Mouse (Mus musculus) kidney, adult 8-10 months (tissue): ENCODE data around the gene 1700028J19Rik.
"Not testable (repeated sequence)": the region's sequence is repeated elsewhere in the genome, so short reads cannot be mapped to it uniquely, and the experiment has no call there.

ENCODE experiments used
- DNase-seq, 2 experiments: peaks; one replicate each; pipeline ENCODE4 v3.0.0; 2022

1700028J19Rik gene

GRCm38 (mm10) chr7:44249248-44249647 lies 2.8 kb upstream of the 1700028J19Rik start:
- no peak for DNase-seq

- no peak for DNase-seq
Measured at GRCm38 (mm10) chr7:44247971-44248370, 1.5 kb upstream of the 1700028J19Rik start.

- DNase-seq: peak; percentile 38 to 44
Measured at GRCm38 (mm10) chr7:44246984-44247470, 532 bp upstream of the 1700028J19Rik start.

GRCm38 (mm10) chr7:44244080-44244479 lies 2.4 kb downstream of the 1700028J19Rik start:
- DNase-seq: no peak

GRCm38 (mm10) chr7:44241163-44241562 lies 5.3 kb downstream of the 1700028J19Rik start:
- no peak for DNase-seq

- no peak for DNase-seq
Measured at GRCm38 (mm10) chr7:44240712-44241111, 5.8 kb downstream of the 1700028J19Rik start.

GRCm38 (mm10) chr7:44239913-44240312 lies 6.6 kb downstream of the 1700028J19Rik start:
- no peak for DNase-seq

GRCm38 (mm10) chr7:44235909-44236308 lies 10.6 kb downstream of the 1700028J19Rik start, which contains the start of gene Gm36864:
Gene Gm36864 (plus strand): TSS chr7:44236177.
- no peak for DNase-seq

GRCm38 (mm10) chr7:44225076-44225475 lies 21.4 kb downstream of the 1700028J19Rik start, which contains the start of gene Klk1:
Gene Klk1 (plus strand): TSS chr7:44225360.
- peak; percentile 44 to 67 for DNase-seq

DNA sequence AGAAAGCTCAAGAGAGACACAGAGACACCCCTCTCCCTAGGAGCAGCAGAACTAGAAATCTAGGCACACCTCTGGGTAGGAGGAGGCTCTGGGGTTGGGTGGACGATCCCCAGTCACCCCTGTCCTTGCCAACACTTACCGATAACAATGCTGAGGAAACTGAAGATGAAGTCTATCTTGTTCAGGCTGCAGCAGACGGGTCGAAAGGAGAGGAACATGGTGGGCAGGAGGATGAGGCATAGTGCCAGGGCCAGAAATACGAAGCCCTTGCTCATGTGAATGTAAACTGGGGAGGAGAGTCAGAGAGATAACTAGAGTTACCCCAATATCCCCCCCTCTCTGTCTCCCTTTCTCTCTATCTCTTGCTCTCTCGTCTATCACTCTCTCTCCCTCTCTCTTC lies 24.2 kb downstream of the 1700028J19Rik start:
- not testable (repeated sequence) for DNase-seq

DNA sequence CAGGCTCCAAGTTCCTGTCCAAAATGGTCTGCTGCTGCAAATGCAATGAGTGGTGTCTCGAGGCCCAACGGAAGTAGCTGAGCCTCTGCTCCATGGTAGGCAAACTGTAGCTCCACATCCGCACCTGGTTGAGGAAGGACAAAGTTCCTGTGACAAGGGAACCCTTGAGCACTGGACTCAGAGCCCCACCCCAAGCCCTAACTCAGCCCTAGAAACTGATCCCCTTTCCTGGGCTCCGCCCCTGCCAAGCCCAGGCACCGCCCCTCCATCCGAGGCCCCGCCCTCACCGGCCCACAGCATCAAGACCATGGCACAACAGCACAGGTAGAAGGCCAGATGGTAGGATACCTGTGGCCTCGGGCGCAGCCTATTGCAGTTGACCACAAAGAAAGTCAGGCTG lies 24.9 kb downstream of the 1700028J19Rik start:
- DNase-seq: not testable (repeated sequence)

DNA sequence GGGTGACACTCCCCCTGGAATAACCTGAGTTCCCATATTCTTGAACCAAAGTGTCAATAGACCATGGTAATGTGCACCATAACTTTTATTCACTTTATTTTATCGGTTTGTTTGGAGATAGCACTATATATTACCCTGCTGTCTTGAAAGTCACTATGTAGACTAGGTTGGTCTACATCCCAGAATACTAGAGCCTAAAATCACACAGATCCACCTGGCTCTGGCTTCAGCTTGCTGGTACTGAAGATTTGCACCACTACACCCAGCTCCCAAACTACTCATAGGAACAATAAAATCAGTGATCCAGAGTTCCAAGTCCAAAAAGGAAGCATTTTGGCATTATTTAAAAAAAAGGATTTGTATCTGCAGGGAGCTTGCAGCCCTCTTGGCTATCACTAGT lies 30.9 kb downstream of the 1700028J19Rik start, which contains the start of gene Klk1b5:
Klk1b5 (plus strand) TSS at position 301 of the 400 bp plus-strand sequence.
- no peak for DNase-seq

- DNase-seq: no peak
Measured at GRCm38 (mm10) chr7:44208307-44208706, 38.2 kb downstream of the 1700028J19Rik start.

- not testable (repeated sequence) for DNase-seq
Measured at GRCm38 (mm10) chr7:44207135-44207534, 39.4 kb downstream of the 1700028J19Rik start, which contains the start of gene Klk1b4. Gene Klk1b4 (plus strand): TSS chr7:44207435.

GRCm38 (mm10) chr7:44197891-44198290 lies 48.6 kb downstream of the 1700028J19Rik start, which contains the start of gene Klk1b3:
Gene Klk1b3 (plus strand): TSS chr7:44198191.
- DNase-seq: no peak

DNA sequence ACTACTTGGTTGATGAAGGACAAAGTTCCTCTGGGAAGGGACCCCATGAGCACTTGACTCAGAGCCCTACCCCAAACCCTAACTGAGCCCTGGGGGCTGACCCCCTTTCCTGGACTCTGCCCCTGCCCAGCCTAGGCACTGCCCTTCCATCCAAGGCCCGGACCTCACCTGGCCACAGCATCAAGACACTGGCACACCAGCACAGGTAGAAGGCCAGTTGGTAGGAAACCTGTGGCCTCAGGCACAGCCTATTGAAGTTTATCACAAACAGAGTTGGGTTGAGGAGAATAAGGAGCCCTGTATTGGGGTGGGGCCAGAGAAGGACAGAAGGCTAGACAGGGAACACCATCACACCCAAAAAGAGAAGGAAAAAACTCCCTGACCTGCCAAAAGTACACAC lies 53.0 kb downstream of the 1700028J19Rik start:
- DNase-seq: not testable (repeated sequence)

GRCm38 (mm10) chr7:44187936-44188335 lies 58.6 kb downstream of the 1700028J19Rik start, which contains the start of gene Klk1b24:
Gene Klk1b24 (plus strand): TSS chr7:44188236.
- not testable (repeated sequence) for DNase-seq

DNA sequence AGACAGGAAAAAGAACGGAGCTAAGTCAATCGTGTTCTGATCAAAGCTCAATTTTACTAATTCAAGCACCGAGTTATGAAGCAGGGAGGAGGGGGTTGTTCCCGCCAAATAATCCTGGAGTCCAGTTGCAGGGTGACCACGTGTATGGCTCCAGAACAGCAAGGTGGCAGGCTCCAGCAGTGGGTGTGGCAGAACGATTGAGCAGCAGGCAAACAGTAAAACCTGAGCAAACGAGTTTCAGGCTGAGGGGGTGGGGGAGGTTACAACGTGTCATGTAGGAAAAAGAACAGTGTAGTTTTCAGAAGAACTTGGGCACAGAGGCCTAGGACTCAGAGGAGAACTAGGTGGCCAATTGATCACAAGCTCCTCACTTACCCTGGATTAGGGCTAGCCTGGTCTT lies 60.0 kb downstream of the 1700028J19Rik start:
- DNase-seq: peak in 1 of 2 experiments; percentile 40
